Mouse (Mus musculus): Measurements from ENCODE around the gene Glud1. TPM values are rescaled to one million over a fixed set of nuclear protein-coding genes. Genes with fewer than 3 reads are reported as not detected.

The Glud1 gene
- polyA plus RNA-seq, 1 experiment, result 95.8 TPM

GRCm38 (mm10) chr14:34323576-34324085 is 13.1 kb downstream of the Glud1 start:
- peaks cover 52% of the 10 kb centered on the region for H3K36me3 ChIP-seq (ENCODE audit: control insufficient read depth, insufficient read depth)
- H3K27me3 ChIP-seq (ENCODE audit: control insufficient read depth, insufficient read depth, insufficient read length), result no peaks in the 10 kb centered on the region
- TF ChIP-seq E2F4 (IDR thresholded peaks at IDR 0.05; ENCODE audit: insufficient read depth) (no peak), TCF3 (IDR thresholded peaks at IDR 0.05; ENCODE audit: insufficient read length, low read depth) (no peak), POLR2AphosphoS2 (IDR thresholded peaks at IDR 0.05; ENCODE audit: insufficient read length, low read depth) (no peak), CEBPB (IDR thresholded peaks at IDR 0.05; ENCODE audit: insufficient read depth, poor library complexity, severe bottlenecking) (no peak), USF1 (IDR thresholded peaks at IDR 0.05; ENCODE audit: low read depth) (no peak), MYOD1 (IDR thresholded peaks at IDR 0.05; ENCODE audit: control insufficient read depth in 1 of 3, insufficient read length in 2 of 3, low read depth in 2 of 3) (no peak), MYOG (IDR thresholded peaks at IDR 0.05; ENCODE audit: control insufficient read depth in 1 of 3, insufficient read depth in 1 of 3, insufficient read length in 2 of 3, low read depth in 2 of 3) (no peak), MAX (IDR thresholded peaks at IDR 0.05; ENCODE audit: low read depth) (no peak), POLR2A (IDR thresholded peaks at IDR 0.05; ENCODE audit: insufficient read length, low read depth) (no peak), TCF12 (IDR thresholded peaks at IDR 0.05; ENCODE audit: insufficient read depth, poor library complexity, severe bottlenecking) (no peak), SRF (IDR thresholded peaks at IDR 0.05; ENCODE audit: control insufficient read depth, insufficient read length, low read depth) (no peak), REST (IDR thresholded peaks at IDR 0.05; ENCODE audit: insufficient read depth, insufficient read length) (no peak)
- no peak overlapping the region for H3ac ChIP-seq (ENCODE audit: control insufficient read depth, insufficient read length)
- H3K79me2 ChIP-seq (ENCODE audit: control insufficient read depth, insufficient read depth), result peaks cover 19% of the 10 kb centered on the region
- H3K4me2 ChIP-seq (ENCODE audit: low read depth), result no peak overlapping the region
- H3K4me3 ChIP-seq, result no peak overlapping the region

- H3K36me3 ChIP-seq (ENCODE audit: control insufficient read depth, insufficient read depth), result peaks cover 47% of the 10 kb centered on the region
- no peak overlapping the region for H3K4me2 ChIP-seq (ENCODE audit: low read depth)
- H3K27me3 ChIP-seq (ENCODE audit: control insufficient read depth, insufficient read depth, insufficient read length), result no peaks in the 10 kb centered on the region
- no peak overlapping the region for H3ac ChIP-seq (ENCODE audit: control insufficient read depth, insufficient read length)
- no peak overlapping the region for H3K4me3 ChIP-seq
- no peaks in the 10 kb centered on the region for H3K79me2 ChIP-seq (ENCODE audit: control insufficient read depth, insufficient read depth)
- no peak for TF ChIP-seq TCF12 (IDR thresholded peaks at IDR 0.05; ENCODE audit: insufficient read depth, poor library complexity, severe bottlenecking)
- no peak for TF ChIP-seq SRF (IDR thresholded peaks at IDR 0.05; ENCODE audit: control insufficient read depth, insufficient read length, low read depth)
- no peak for TF ChIP-seq CEBPB (IDR thresholded peaks at IDR 0.05; ENCODE audit: insufficient read depth, poor library complexity, severe bottlenecking)
- no peak for TF ChIP-seq POLR2A (IDR thresholded peaks at IDR 0.05; ENCODE audit: insufficient read length, low read depth)
- no peak for TF ChIP-seq E2F4 (IDR thresholded peaks at IDR 0.05; ENCODE audit: insufficient read depth)
- no peak for TF ChIP-seq TCF3 (IDR thresholded peaks at IDR 0.05; ENCODE audit: insufficient read length, low read depth)
- TF ChIP-seq MAX (IDR thresholded peaks at IDR 0.05; ENCODE audit: low read depth), result no peak
- TF ChIP-seq MYOG (IDR thresholded peaks at IDR 0.05; ENCODE audit: control insufficient read depth in 1 of 3, insufficient read depth in 1 of 3, insufficient read length in 2 of 3, low read depth in 2 of 3), result no peak
- no peak for TF ChIP-seq USF1 (IDR thresholded peaks at IDR 0.05; ENCODE audit: low read depth)
- no peak for TF ChIP-seq POLR2AphosphoS2 (IDR thresholded peaks at IDR 0.05; ENCODE audit: insufficient read length, low read depth)
- TF ChIP-seq MYOD1 (IDR thresholded peaks at IDR 0.05; ENCODE audit: control insufficient read depth in 1 of 3, insufficient read length in 2 of 3, low read depth in 2 of 3), result no peak
- TF ChIP-seq REST (IDR thresholded peaks at IDR 0.05; ENCODE audit: insufficient read depth, insufficient read length), result no peak
Measured at GRCm38 (mm10) chr14:34326606-34327005, 16.1 kb downstream of the Glud1 start.

GRCm38 (mm10) chr14:34327618-34328017 is 17.1 kb downstream of the Glud1 start:
- H3K4me2 ChIP-seq (ENCODE audit: low read depth), result no peak overlapping the region
- H3ac ChIP-seq (ENCODE audit: control insufficient read depth, insufficient read length), result no peak overlapping the region
- TF ChIP-seq MYOD1 (IDR thresholded peaks at IDR 0.05; ENCODE audit: control insufficient read depth in 1 of 3, insufficient read length in 2 of 3, low read depth in 2 of 3) (no peak), CEBPB (IDR thresholded peaks at IDR 0.05; ENCODE audit: insufficient read depth, poor library complexity, severe bottlenecking) (no peak), TCF12 (IDR thresholded peaks at IDR 0.05; ENCODE audit: insufficient read depth, poor library complexity, severe bottlenecking) (no peak), POLR2A (IDR thresholded peaks at IDR 0.05; ENCODE audit: insufficient read length, low read depth) (no peak), MAX (IDR thresholded peaks at IDR 0.05; ENCODE audit: low read depth) (no peak), TCF3 (IDR thresholded peaks at IDR 0.05; ENCODE audit: insufficient read length, low read depth) (no peak), MYOG (IDR thresholded peaks at IDR 0.05; ENCODE audit: control insufficient read depth in 1 of 3, insufficient read depth in 1 of 3, insufficient read length in 2 of 3, low read depth in 2 of 3) (no peak), REST (IDR thresholded peaks at IDR 0.05; ENCODE audit: insufficient read depth, insufficient read length) (no peak), E2F4 (IDR thresholded peaks at IDR 0.05; ENCODE audit: insufficient read depth) (no peak), POLR2AphosphoS2 (IDR thresholded peaks at IDR 0.05; ENCODE audit: insufficient read length, low read depth) (no peak), SRF (IDR thresholded peaks at IDR 0.05; ENCODE audit: control insufficient read depth, insufficient read length, low read depth) (no peak), USF1 (IDR thresholded peaks at IDR 0.05; ENCODE audit: low read depth) (no peak)
- no peaks in the 10 kb centered on the region for H3K27me3 ChIP-seq (ENCODE audit: control insufficient read depth, insufficient read depth, insufficient read length)
- no peaks in the 10 kb centered on the region for H3K79me2 ChIP-seq (ENCODE audit: control insufficient read depth, insufficient read depth)
- peaks cover 46% of the 10 kb centered on the region for H3K36me3 ChIP-seq (ENCODE audit: control insufficient read depth, insufficient read depth)
- no peak overlapping the region for H3K4me3 ChIP-seq

- Histone ChIP-seq H3K79me2 (ENCODE audit: control insufficient read depth, insufficient read depth) (no peaks in the 10 kb centered on the region), H3K27me3 (ENCODE audit: control insufficient read depth, insufficient read depth, insufficient read length) (no peaks in the 10 kb centered on the region), H3K36me3 (ENCODE audit: control insufficient read depth, insufficient read depth) (peaks cover 49% of the 10 kb centered on the region), H3K4me3 (no peak overlapping the region), H3ac (ENCODE audit: control insufficient read depth, insufficient read length) (no peak overlapping the region), H3K4me2 (ENCODE audit: low read depth) (no peak overlapping the region)
- no peak for TF ChIP-seq POLR2AphosphoS2 (IDR thresholded peaks at IDR 0.05; ENCODE audit: insufficient read length, low read depth)
- no peak for TF ChIP-seq E2F4 (IDR thresholded peaks at IDR 0.05; ENCODE audit: insufficient read depth)
- TF ChIP-seq CEBPB (IDR thresholded peaks at IDR 0.05; ENCODE audit: insufficient read depth, poor library complexity, severe bottlenecking), result no peak
- TF ChIP-seq TCF3 (IDR thresholded peaks at IDR 0.05; ENCODE audit: insufficient read length, low read depth), result no peak
- no peak for TF ChIP-seq MAX (IDR thresholded peaks at IDR 0.05; ENCODE audit: low read depth)
- no peak for TF ChIP-seq USF1 (IDR thresholded peaks at IDR 0.05; ENCODE audit: low read depth)
- no peak for TF ChIP-seq MYOG (IDR thresholded peaks at IDR 0.05; ENCODE audit: control insufficient read depth in 1 of 3, insufficient read depth in 1 of 3, insufficient read length in 2 of 3, low read depth in 2 of 3)
- TF ChIP-seq SRF (IDR thresholded peaks at IDR 0.05; ENCODE audit: control insufficient read depth, insufficient read length, low read depth), result no peak
- TF ChIP-seq POLR2A (IDR thresholded peaks at IDR 0.05; ENCODE audit: insufficient read length, low read depth), result no peak
- no peak for TF ChIP-seq MYOD1 (IDR thresholded peaks at IDR 0.05; ENCODE audit: control insufficient read depth in 1 of 3, insufficient read length in 2 of 3, low read depth in 2 of 3)
- no peak for TF ChIP-seq TCF12 (IDR thresholded peaks at IDR 0.05; ENCODE audit: insufficient read depth, poor library complexity, severe bottlenecking)
- no peak for TF ChIP-seq REST (IDR thresholded peaks at IDR 0.05; ENCODE audit: insufficient read depth, insufficient read length)
Measured at GRCm38 (mm10) chr14:34330657-34331158, 20.2 kb downstream of the Glud1 start.

Measured in myocyte (in vitro differentiated cells).